Mouse (Mus musculus): ENCODE measurements at regions not wholly inside any gene's neighbourhood (a gene's known extent, or its start where the extent isn't known, plus 50 kb on each side); places are given as distances from the start of the nearest gene placed in this dataset.

- TF ChIP-seq POLR2A (IDR thresholded peaks at IDR 0.05; ENCODE audit: insufficient read depth, low read depth, low read length) (no peak), CTCF (IDR thresholded peaks at IDR 0.05) (no peak)
Measured at GRCm38 (mm10) chr15:13529960-13530359, 356.5 kb upstream of the Cdh6 start.
